Mouse (Mus musculus) hindbrain, embryonic 14.5 days (tissue): ENCODE data around the gene Tmem189. TPM values are rescaled to one million over a fixed set of nuclear protein-coding genes. Genes with fewer than 3 reads are reported as not detected.

Source experiments
- ATAC-seq: fragments of 200-750 bp; cut with Nextera tagmentation; 2 replicates; pipeline ENCODE4 v1.8.0; 2017; ENCODE audit warnings: moderate number of reproducible peaks, mild to moderate bottlenecking, moderate TSS enrichment, moderate library complexity; ENCODE audit not compliant: low FRiP score
- DNase-seq: peaks from one replicate; pipeline ENCODE4 v3.0.0-alpha.2; 2015; ENCODE audit warnings: low spot score
- H3K27ac ChIP-seq: fragments of 300-500 bp; sonication (generic); 2 replicates; pipeline ENCODE4 v1.5.1; 2014; ENCODE audit warnings: mild to moderate bottlenecking, moderate library complexity
- H3K27me3 ChIP-seq: fragments of 300-500 bp; sonication (generic); 2 replicates; pipeline ENCODE4 v1.6.1; 2014; ENCODE audit warnings: mild to moderate bottlenecking, low read length, mixed read lengths; ENCODE audit not compliant: control insufficient read depth, insufficient read depth
- H3K36me3 ChIP-seq: fragments of 300-500 bp; sonication (generic); replicated peaks from 2 replicates; pipeline ENCODE4 v1.6.1; 2014; ENCODE audit not compliant: control insufficient read depth, insufficient read depth
- H3K4me1 ChIP-seq: fragments of 300-500 bp; sonication (generic); replicated peaks from 2 replicates; pipeline ENCODE4 v1.6.1; 2014; ENCODE audit warnings: antibody characterized with exemption, low read length, mixed read lengths; ENCODE audit not compliant: control insufficient read depth, insufficient read depth
- H3K4me2 ChIP-seq: fragments of 300-500 bp; sonication (generic); replicated peaks from 2 replicates; pipeline ENCODE4 v1.6.1; 2014; ENCODE audit warnings: mild to moderate bottlenecking, moderate library complexity
- H3K4me3 ChIP-seq: fragments of 300-500 bp; sonication (generic); replicated peaks from 2 replicates; pipeline ENCODE4 v1.5.1; 2014; ENCODE audit warnings: mild to moderate bottlenecking, low read length
- H3K9ac ChIP-seq: fragments of 300-500 bp; sonication (generic); 2 replicates; pipeline ENCODE4 v1.6.1; 2014
- H3K9me3 ChIP-seq: fragments of 300-500 bp; sonication (generic); 2 replicates; pipeline ENCODE4 v1.6.1; 2016; ENCODE audit warnings: low read length; ENCODE audit not compliant: control insufficient read depth
- WGBS: fragments of 180-500 bp; shearing (Covaris S2); extraction: QIAGEN DNeasy Blood & Tissue Kit; methylation state at CpG from one replicate; pipeline ENCODE4 v1.1.7; 2014; 5-methylcytosine and 5-hydroxymethylcytosine counted together
- polyA plus RNA-seq: library from polyadenylated mRNA; unstranded; fragments of >200 nt; fragmentation: Nextera tagmentation; extraction: Ambion mirVana; gene quantifications from 2 replicates; pipeline ENCODE4 v1.2.1, GENCODE M21; 2014

The Tmem189 gene
- polyA plus RNA-seq, 1 experiment from 2014 or later: 33.9 TPM

DNA sequence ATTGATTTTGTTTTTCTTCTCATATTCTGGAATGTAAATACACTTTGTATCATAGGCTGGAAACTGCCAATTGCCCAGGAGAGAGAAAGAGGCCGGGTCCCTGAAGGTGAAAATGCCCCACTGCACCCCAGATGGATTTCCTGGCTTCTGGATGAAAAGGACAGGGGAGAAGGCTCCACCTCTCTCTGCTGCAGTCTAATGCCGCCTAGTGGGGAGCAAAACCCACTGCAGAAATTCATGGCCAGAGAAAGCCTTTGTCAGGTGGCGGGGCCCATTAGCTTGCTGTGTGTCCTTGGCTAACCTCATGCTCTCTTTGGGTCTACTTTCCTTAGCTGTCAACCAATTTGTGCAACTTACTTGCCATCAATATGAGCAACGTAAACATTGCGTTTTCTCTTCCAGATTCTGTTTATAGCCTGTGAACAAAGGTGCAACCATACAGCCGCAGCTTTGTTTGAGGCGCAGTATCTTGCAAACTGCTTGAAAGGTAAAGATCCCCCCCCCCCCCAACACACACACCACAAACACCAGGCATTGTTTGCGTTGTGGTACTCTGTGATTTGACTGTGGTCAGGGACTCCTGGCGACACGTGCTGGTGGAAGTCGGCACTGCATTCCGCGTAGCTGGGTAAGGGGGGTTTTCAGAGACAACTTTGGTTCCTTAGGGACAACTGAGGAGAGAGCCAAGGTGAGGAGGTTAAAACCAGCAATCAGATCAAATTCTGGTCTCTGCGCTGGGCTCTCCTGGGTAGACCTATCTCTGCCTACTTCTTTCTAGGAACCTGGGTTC lies 14.3 kb downstream of the Tmem189 start:
- Histone ChIP-seq H3K4me1 (no peaks in the 10 kb centered on the region), H3K36me3 (no peaks in the 10 kb centered on the region), H3K4me3 (no peak overlapping the region), H3K27me3 (no peaks in the 10 kb centered on the region), H3K9ac (no peak overlapping the region), H3K27ac (no peak overlapping the region), H3K9me3 (no peaks in the 10 kb centered on the region), H3K4me2 (no peak overlapping the region)
- 44% methylated on average over 14 of the region's 14 CpGs for WGBS
- ATAC-seq (no peak), DNase-seq (no peak)

DNA sequence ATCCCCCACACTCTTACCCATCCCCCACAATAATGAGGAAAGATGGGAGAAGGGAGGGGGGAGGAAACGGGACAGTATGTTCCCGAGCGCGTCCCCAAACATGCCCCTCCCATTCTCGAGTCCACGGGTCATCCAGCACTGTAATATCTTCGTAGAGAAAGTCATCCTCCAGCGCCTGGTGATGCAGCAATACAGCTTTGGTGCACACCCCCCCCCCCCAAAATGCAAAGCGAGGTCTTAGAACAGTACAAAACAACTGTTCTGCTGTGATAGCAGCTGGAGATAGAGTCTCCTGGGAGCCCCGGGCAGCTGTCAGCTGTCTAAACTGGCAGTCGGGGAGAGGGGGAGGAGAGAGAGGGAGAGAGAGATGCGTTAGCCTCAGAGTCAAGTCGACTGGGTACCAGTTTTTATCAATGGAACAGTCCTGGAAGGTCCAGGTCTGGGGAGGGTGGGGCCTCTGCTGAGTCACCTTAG lies 17.4 kb downstream of the Tmem189 start:
- Histone ChIP-seq H3K27me3 (no peaks in the 10 kb centered on the region), H3K4me2 (no peak overlapping the region; the same call in 1 of the 2 replicates), H3K36me3 (no peaks in the 10 kb centered on the region), H3K9ac (no peak overlapping the region), H3K4me3 (no peak overlapping the region), H3K27ac (no peak overlapping the region), H3K9me3 (no peaks in the 10 kb centered on the region), H3K4me1 (no peaks in the 10 kb centered on the region)
- ATAC-seq: peak; percentile 43; the same call in 1 of the 2 replicates
- DNase-seq: peak; percentile 62
- WGBS: 16% methylated on average over 13 of the region's 13 CpGs

DNA sequence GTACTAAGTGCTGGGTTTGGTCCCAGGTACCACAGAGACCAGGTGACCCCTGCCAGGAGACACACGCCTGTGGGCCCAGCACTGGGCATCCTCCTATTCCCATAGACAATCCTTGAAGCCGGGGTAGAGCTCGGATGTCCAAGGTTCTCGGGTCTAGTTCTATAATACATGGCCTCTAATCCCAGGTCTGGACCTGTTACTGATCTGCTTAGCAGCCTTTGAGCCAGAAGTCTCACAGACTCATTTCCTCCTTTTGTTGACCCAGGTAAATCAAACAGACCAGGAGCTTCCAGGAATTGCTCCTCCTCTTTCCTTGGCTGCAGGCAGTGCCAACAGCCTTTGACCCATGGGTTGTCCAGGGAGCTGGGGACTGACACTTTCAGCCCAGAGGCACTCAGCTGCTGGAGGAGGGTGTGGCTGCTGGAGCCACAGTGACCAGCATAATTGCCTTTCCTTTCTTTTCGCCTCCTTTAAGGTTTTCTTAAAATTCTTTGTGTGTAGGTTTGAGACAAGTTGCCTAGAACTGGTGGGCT lies 18.5 kb downstream of the Tmem189 start:
- H3K36me3 ChIP-seq: no peaks in the 10 kb centered on the region
- no peak for ATAC-seq
- no peaks in the 10 kb centered on the region for H3K27me3 ChIP-seq
- 89% methylated on average over 5 of the region's 5 CpGs for WGBS
- no peak overlapping the region for H3K9ac ChIP-seq
- H3K9me3 ChIP-seq: no peaks in the 10 kb centered on the region
- no peak overlapping the region for H3K4me2 ChIP-seq
- DNase-seq: no peak
- H3K4me1 ChIP-seq: no peaks in the 10 kb centered on the region
- no peak overlapping the region for H3K4me3 ChIP-seq
- no peak overlapping the region for H3K27ac ChIP-seq

DNA sequence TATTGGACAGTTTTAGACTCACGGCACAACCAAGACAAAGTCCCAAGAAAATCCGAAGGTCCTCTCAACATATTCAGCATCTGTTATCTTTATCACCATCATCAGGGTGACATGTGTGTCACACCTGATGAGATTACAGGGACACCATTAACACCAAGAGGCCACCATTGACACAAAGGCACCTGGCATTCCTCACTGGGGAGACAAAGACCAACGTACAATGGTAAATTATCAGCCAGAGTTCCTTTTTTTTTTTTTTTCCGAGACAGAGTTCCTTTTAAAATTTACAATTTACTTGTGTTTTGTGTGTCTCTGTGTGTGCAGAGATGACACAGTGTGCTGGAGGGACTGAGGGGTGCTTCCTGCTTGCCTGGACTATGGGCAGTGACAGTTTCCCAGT lies 20.2 kb downstream of the Tmem189 start:
- 80% methylated on average over 4 of the region's 4 CpGs for WGBS
- no peaks in the 10 kb centered on the region for H3K9me3 ChIP-seq
- no peaks in the 10 kb centered on the region for H3K36me3 ChIP-seq
- H3K4me1 ChIP-seq: no peaks in the 10 kb centered on the region
- H3K27me3 ChIP-seq: 0 out of 2 replicates have a peak, but pooled peaks cover 3% of the 10 kb centered on the region
- no peak overlapping the region for H3K4me2 ChIP-seq
- DNase-seq: no peak
- no peak for ATAC-seq
- no peak overlapping the region for H3K9ac ChIP-seq
- H3K27ac ChIP-seq: no peak overlapping the region
- no peak overlapping the region for H3K4me3 ChIP-seq

DNA sequence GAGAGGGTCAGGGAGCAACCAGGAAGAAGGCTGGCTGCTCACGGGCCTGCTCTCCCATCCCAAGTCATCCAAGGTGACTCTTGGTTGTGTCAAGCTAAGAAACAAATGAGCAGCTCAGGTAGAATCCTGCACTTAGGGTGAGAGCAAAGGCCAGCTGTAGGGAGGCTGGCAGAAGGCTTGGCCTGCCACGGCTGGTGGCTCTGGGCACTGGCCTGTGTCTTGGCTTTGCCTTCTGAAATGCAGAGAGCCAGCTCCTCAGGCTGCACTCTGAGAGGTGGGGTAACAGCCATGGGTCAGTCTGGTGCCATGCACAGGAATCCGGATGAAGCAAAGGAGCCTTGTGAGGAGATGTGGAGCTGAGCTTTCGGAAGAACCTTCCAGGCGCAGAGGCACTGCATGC lies 21.2 kb downstream of the Tmem189 start:
- Histone ChIP-seq H3K4me1 (no peaks in the 10 kb centered on the region), H3K4me3 (no peak overlapping the region), H3K4me2 (no peak overlapping the region), H3K27me3 (0 out of 2 replicates have a peak, but pooled peaks cover 3% of the 10 kb centered on the region), H3K36me3 (no peaks in the 10 kb centered on the region), H3K9me3 (no peaks in the 10 kb centered on the region), H3K9ac (no peak overlapping the region), H3K27ac (no peak overlapping the region)
- DNase-seq (no peak), ATAC-seq (no peak)
- 83% methylated on average over 5 of the region's 5 CpGs for WGBS

DNA sequence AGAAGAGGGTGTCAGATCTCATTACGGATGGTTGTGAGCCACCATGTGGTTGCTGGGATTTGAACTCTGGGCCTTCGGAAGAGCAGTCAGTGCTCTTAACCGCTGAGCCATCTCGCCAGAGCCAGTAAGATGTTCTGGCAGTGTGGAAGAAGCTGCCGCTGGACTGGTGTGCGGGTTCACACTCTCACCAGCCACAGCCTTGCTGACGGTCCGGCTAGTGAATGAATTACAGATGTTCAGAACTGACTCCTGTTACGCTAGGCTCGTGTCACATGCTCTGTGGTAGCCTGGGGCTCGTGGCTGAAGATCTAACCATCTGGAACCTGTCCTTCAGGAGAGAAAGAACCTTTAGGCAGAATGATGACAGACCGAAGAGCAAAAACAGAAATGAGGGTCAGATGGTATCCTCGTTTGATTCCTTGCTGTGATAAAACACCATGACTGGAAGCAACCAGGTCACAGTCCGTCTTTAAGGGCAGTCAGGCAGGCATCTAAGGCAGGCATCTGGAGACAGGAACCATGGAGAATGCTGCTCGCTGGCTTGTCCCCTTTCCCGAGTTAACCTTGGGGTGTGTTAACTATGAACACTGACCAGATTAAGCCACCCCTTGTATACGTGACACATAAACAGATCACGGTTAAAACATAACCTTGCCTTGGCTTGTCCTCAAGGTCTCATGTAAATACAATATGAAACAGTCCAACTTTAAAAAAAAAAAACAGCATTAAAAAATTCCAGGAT lies 23.5 kb downstream of the Tmem189 start:
- DNase-seq (no peak), ATAC-seq (no peak)
- Histone ChIP-seq H3K27me3 (0 out of 2 replicates have a peak, but pooled peaks cover 3% of the 10 kb centered on the region), H3K27ac (no peak overlapping the region), H3K4me3 (no peak overlapping the region), H3K9me3 (no peaks in the 10 kb centered on the region), H3K9ac (no peak overlapping the region), H3K36me3 (no peaks in the 10 kb centered on the region), H3K4me1 (no peaks in the 10 kb centered on the region), H3K4me2 (no peak overlapping the region)
- WGBS: 83% methylated on average over 18 of the region's 18 CpGs

DNA sequence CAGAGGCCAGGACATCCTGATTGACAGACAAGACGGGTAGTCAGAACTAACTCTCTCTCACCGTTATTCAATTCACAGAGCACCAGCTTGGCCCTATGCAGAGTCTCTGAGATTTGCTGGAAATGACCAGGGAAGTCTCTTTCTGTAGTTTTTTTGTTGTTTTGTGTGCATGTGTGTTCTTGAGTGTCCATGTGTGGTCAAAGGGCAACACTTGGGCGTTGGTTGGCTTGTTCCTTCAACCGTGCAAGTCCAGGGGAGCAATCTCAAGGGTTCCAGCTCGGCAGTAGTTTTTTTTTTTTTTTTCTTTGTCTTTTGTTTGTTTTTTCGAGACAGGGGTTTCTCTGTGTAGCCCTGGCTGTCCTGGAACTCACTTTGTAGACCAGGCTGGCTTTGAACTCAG lies 26.9 kb downstream of the Tmem189 start:
- DNase-seq (no peak), ATAC-seq (no peak)
- H3K9me3 ChIP-seq: no peaks in the 10 kb centered on the region
- H3K36me3 ChIP-seq: no peaks in the 10 kb centered on the region
- 0 out of 2 replicates have a peak, but pooled peaks cover 3% of the 10 kb centered on the region for H3K27me3 ChIP-seq
- H3K4me3 ChIP-seq: no peak overlapping the region
- no peak overlapping the region for H3K27ac ChIP-seq
- no peak overlapping the region for H3K9ac ChIP-seq
- H3K4me1 ChIP-seq: peaks cover 16% of the 10 kb centered on the region
- no peak overlapping the region for H3K4me2 ChIP-seq
- 54% methylated on average over 6 of the region's 6 CpGs for WGBS

DNA sequence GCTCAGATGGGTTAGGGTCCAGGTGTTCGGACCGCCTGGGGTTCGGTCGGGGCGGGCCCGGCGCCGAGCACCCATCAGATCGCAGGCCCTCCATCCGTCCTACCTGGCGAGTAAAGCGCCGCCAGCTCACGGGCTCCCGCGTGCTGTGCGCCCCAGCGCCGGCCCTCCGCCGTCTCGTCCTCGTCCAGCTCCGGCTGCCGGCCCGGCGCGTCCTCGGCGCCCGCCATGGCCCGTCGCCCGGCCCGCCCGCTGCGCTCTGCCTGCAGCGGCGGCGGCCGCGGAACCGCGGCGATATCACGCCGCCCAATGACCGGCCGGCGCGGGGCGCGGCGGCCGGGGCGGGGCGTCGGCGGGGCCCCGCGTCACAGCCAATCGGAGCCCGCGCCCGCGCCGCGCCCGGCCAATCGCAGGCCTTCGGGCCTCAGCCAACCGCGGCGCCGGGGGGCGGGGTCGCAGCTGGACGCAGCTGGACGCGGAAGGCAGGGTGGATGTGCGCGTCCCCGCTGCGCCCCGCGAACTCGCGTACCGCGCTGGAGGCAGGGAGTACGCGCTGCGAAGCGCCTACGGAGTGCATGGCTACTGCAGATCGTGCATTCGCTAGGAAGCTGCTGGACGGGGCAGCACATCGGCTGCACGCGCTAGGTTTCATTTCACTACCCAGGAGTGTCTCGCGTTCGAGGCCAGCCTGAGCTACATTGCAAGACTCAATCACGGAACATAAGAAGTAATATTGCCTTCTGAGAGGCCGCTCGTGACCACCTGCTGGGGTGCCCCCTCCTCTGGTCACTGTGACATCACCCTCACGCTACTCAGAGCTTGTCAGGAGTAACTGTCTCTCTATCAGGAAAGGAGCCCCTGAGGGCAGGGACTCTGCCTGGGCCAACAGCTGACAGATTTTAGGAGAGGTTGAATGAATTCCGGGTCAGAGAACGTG lies 28.1 kb downstream of the Tmem189 start, which contains the start of gene Gm20431:
Gene Gm20431 (minus strand): TSS at position 227 of the 934 bp plus-strand sequence.
- ATAC-seq (peak; percentile 94), DNase-seq (peak; percentile 95)
- Histone ChIP-seq H3K36me3 (no peaks in the 10 kb centered on the region), H3K27ac (peak within 1 kb of the TSS; percentile 74), H3K9me3 (no peaks in the 10 kb centered on the region), H3K4me1 (peaks cover 16% of the 10 kb centered on the region), H3K27me3 (0 out of 2 replicates have a peak, but pooled peaks cover 3% of the 10 kb centered on the region), H3K4me2 (peak within 1 kb of the TSS; percentile 99), H3K9ac (peak within 1 kb of the TSS; percentile 88), H3K4me3 (peak within 1 kb of the TSS; percentile 94)
- under 1% methylated on average over 84 of the region's 110 CpGs for WGBS
